Mouse (Mus musculus) urinary bladder, postnatal 14 days (tissue): ENCODE measurements around the gene Klf7.
A peak's percentile ranks its signal among the peaks of the same experiment; 100 is the strongest.
"Not testable (repeated sequence)": the region's sequence is repeated elsewhere in the genome, so short reads cannot be mapped to it uniquely, and the experiment has no call there.

ENCODE experiments used
- DNase-seq: peaks from one replicate; pipeline ENCODE4 v3.0.0; 2021; ENCODE audit warnings: low spot score

The Klf7 gene

DNA sequence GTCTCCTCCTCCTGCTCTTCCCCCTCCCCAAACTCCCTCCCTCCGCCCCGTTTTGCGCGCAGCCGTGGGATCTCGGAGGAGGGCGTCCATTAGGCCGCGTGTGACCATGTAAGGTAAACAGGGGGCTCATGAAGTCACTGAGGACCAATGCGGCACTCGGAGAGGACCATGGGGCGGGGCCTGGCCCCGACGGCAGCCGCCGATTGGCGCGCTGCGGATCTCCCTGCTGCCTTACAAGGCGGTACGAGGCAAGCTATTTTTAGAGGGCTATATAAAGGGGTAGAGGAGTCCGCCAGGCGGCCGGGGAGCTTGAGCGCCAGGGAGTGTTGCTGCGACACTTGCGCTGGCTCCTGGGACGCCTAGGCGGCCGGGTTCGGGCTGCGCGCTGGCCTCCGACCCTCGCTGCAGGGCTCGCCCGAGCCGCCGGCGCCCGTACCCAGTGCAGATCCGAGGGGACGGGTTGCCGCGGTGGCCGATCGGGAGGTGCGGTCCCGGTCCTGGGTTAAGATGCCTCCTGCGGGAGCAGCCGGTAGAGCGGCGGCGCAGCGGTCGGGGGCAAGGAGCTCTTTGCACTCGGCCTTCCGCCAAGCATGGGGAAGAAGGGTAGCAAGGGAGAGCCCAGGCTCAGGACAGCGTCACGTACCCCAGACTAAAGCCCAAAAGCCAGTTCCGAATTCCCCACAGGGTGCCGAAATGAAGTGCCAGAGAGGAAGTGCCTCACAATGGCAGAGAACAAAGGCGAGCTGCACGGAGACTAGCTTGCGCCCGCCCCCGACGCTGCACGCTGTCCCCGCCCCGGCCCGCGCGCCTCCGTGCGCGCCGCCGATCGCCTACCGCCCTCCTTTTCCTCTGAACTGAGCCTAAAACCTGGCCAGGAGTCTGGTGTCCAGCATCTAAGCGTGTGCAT is at the start of gene Klf7:
TSS of gene Klf7 (minus strand) at position 724 of the 907 bp plus-strand sequence.
- DNase-seq = peak; percentile 97

DNA sequence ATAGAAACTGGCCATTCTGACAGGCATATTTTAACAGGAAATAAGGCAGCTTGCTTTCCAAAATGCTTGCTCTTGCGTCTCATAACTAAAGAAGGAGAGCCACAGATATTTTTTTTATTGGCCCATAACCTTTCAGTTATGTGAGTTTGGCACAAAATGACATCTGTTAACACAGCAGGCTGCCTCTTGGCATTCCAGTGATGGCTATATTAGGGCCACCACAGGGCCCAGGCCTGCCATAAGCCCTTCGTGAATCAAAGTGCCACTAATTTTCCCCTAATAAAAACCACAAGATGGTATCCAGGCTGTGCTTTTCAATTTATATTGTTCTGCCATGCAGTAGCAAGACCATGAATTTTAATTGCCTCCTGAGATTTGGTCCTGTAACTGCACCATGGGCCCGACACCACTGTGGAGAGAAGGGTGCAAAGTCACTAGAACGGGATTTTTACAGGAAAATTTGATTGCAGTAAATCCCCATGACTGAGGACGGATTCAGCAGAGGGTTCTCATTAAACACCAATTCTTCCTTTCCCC is 42.5 kb upstream of the Klf7 start:
- no peak for DNase-seq

DNA sequence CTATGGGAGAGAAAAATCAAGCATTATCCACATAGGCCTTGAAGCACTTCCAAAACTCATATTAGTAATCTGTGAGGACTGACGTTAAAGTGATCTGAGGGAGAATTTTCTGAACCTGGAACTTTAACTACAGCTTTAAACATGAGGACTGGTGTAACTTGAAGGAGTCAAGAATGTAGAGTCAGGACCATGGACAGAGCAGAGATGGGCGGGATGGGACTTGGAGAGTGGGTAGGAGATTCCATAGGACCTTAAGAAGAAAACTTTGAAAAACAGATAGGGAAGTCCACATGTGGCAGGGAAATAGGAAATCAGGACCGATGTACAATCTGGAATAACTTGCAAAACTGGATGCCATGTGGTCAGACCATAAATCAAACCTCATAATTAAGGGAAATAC is 36.7 kb upstream of the Klf7 start:
- DNase-seq = peak; percentile 9

DNA sequence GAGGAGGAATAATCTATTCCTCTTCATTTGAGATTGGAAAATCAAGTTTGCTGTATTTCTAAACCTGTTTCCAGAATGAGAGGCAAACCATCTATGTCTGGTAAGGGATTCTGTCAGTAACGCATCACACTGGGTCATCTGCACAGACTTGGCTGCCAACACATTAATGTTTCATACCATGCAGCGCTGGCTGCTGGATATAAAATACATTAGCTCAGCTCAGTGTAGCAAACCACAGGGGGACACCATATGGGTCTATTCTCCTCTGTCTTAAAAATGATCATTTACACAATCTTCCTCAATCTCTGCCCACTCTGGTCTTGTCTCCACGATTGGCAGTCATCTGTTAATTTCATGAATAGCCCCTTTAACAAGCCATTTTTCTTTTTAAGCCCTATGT is 27.1 kb upstream of the Klf7 start:
- DNase-seq = no peak

DNA sequence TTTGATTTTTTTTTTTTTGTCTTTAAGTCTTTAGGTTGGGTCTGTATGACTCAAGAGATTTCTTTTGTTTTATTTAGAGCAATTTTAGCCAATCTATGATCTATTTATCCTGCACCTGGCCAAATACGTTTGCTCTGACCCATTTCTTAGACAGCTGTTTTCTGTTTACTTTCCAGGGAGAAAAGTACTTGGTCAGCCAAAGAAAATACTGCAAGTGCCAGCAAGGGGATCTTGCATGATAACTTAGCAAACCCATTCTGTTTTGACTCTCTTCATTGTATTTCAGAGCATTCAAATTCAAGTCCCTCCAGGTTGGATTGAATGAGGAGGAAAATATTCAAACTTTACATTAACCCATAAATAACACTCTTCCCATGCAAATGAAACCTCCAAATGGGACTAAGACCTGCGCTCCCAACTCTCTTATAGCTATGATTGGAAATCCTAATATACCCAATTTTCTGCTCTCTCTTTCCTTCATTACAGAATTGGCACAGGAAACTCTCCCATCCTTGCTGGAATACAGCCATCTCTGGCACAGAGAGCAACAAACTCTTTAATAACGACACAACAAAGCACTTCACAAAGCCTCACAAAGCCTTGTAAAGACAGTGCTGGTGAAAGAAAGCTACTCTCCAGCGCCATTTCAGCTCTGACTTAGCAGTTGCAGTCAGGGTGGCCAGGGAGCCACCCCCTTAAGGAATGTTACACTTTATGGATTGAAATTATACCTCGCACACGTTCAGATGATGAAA is 20.8 kb upstream of the Klf7 start:
- DNase-seq = no peak

DNA sequence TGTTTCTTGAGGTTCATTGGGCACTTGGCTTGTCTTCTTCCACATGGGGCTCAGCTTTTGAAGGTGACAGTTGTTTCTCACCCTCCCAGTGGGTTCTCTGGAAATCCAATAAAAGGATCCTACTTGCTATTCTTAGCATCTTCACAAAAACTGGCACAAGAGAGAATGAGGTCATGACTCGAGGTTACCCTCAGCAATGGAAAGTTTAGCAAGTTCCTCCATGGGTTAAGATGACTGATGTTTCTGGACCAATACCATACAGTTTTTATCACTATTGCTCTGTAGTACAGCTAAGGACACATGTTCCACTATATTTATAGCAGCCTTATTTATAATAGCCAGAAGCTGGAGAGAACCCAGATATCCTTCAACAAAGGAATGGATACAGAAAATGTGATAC is 12.4 kb upstream of the Klf7 start:
- DNase-seq = no peak

DNA sequence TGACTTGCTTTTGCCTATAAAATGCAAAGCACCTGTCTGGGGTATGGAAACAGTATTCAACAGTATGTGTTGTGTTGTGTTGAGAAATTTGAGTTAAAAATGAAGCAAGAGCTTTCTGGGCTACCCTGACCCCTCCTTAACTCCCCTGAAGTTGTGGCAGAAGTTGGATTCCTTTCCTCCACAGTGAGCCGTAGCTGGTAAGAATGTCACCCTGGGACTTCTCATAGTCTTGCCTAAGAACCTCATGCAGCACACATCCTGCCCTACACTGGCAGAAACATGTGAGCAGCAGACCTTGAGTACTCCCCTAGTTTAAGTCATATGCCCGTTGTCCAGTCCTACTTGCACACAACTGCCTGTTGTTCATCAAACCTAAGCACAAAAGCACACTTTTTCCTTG is 4.7 kb upstream of the Klf7 start:
- no peak for DNase-seq

DNA sequence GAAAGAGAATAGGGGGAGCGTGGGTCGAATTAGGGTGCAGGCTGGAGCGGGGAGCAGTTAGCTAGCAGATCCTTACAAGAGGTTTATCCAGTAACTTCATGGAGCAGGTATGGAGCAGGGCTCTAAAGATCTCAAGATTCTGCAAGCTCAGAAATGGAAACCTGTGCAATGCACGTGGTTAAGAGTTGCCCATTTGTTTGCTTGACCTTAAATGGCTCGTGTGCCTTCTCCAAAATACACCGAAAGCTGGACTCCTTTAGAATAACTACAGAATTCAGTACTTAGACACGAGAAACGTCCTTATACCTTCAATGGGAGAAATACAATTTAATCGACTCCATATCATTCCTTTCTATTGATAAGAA is 366 bp upstream of the Klf7 start:
- DNase-seq = no peak

DNA sequence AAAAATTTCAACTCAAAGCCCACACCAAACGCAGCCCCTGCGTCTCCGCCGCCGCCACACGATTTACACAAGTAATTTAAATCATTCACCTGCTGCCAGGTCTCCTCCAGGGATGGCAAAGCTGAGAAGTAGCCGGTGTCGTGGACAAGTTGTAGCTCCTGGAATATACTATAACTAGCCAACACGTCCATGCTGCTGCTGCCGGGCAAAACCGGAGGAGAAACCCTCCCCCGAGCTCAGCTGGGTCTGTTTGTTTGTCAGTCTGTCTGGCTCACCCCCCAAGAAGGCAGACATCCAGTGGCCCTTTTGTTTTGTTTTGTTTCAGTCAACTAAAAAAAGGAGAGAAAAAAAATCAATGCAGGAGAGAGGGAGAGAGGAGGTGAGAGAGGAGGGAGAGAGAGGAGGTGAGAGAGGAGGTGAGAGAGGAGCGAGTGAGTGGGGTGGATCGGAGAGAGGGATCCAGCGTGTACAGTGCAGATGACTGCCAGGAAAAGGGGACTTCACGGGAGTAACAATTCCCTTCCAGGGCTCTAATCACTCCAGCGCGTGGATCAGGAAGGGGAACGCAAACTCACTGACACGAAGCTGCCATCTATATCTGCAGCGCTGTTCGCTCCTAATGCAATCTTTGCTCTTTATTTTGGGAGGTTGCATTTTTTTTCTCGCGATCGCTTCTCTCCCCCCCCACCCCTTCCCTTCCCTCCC is 1.1 kb downstream of the Klf7 start:
- DNase-seq = peak; percentile 49

DNA sequence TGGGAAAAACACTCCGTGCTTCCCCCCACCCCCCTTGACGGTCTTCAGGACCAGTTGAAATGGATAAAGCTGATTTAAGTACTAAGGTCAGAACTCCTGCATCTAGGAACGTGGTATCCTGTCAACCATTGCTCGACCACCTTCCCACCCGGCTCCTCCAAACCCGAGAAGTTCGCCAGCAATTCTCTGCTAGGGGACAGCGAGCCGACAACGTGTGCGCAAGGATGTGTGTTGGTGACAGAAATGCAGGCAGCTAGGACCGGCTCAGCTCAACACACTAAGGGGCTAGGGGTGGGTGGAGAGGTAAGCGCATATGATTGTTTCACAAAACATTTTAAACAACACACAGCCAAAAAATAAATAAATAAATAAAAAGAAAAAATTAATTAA is 1.7 kb downstream of the Klf7 start:
- no peak for DNase-seq

DNA sequence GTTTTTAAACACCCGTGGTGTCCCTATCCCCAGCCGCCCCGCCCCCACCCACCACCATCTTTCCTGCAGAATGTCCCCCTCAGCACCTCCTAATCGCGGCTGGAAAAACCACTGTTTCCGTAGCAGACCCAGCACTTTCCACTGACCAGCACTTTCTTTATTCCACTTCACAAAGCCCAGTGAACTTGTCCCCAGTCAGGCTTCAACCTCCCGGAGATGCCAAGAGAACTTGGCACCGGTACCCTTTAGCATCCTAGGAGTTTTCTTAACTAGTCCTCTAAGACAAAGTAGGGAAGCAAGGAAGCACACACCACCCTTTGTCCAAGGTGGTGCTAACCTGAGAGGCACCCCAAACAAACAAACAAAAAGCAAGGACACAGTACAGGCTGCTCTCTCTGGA is 2.2 kb downstream of the Klf7 start:
- DNase-seq = peak; percentile 26

DNA sequence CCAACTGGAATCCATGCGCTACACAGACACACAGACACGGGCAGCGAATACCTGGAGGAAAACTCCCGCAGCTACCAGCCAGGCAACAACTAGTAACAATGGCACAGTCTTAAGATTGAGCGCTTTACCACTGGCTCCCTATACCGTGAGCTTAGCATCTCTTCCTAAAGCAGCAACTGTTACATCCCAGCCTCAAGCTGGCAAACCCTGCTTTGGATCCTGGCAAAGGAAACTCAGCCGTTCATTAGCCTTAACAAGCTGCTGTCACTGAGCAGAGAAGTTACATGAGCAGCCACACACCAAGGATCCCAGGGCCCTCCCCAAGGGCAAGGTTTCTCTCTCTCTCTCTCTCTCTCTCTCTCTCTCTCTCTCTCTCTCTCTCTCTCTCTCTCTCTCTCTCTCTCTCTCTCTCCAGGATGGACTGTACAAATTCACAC is 2.7 kb downstream of the Klf7 start:
- DNase-seq = no peak

DNA sequence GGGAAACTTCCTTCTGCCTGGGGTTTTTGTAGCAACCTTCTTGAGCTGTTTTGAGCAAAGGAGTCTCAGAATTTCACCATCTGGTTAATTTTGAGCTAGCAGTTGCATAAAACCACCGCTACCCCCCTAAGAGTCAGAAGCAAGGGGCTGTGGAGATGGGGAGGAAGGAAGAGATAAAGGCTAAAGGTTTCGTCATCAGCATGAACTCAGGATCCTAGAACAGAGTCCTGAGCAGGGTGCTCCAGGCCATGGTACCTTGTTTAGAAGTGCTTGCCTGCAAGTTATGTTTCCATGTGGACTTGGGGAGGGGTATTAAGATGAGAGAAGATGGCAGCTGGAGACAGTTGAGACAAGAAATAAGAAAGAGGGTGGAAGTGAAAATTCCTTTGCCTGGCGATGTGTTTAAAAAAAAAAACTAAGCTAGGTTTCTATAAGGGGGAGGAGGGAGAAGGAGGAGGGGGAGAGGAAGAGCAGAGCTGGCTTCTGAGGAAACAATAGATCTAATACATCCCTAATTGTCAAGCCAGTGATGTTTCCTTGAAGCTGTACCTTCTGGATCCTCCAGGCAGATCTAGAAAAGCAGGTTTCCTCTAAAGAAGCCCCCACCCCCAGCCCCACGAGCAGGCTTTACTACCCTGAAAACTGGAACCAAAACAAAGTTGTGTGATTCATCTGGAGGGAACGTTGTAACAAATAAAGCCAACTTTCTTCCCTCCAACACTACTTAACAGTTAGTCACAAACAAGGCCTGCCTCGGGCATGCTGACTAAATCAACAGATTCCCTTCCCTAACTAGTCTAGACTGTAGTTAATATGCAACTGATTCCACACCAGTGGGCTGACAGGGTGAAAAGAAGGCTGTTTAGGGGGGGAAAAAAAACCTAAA is 3.6 kb downstream of the Klf7 start:
- peak; percentile 69 for DNase-seq

DNA sequence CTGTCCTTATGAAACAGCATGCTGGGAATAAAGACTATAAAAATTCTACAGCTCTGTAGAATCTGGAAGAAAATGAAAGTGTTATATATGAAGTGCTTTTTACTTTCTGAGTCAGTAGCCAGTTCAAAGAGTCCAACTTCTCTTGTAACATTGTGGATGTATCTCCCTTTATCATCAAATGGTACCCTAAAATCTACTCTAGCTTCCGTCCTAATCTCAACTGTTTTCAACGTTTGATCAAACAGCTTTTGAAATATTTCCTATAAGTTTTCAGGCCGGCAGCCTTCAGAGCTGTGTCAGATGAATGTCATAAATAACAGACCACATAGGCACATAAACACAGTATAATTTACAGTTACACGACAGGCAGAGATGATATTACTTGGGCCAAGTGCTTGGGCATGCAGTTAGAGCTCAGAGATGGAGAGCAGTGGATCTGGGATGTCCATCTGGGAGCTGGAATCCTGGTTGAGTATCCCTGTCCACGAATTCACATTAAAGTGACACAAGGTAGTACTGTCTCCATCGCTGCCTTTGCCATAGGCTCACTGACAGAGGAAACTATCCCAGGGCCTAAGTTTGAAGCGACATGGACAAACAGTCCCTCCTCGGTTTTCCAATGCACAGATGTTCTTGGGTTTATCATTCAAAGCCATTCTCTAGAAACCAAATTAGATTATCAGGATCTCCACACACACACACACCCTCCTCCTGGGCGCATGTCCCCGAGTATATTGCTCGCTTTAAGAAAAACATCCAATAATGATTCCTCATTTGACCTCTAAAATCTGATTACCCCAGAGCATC is 4.4 kb downstream of the Klf7 start:
- no peak for DNase-seq

DNA sequence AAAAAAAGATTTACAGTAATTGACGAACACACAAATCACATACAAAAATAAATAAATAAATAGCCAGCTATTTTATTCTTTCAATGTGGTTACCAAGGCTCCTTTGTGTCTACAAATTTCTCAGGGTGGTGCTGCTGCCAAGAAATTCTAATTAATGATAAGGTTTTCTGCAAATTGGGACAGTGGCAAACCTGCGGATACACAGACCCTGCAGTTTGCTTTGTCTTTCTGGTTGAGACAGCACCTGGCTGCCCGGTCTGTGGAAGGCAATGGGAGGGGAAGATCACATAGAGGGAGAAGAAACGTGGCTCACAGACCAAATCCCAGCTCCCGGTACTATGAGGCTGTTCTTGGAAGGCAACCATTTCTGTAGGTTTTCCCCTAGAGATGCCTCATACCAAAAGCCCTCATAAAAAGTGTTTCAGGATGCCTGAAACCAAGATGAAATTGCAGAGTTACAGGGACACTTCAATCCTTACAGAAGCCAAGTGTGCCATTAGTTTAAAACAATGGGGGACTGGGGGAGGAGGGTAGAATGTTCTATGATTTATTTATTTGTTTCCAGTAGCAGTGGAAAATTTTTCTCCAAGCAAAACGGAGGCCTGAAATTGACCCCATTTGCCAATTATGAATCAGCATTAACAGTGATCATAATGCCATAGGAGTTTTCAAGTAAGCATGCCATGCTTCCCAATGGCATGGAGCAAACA is 5.2 kb downstream of the Klf7 start:
- no peak for DNase-seq

DNA sequence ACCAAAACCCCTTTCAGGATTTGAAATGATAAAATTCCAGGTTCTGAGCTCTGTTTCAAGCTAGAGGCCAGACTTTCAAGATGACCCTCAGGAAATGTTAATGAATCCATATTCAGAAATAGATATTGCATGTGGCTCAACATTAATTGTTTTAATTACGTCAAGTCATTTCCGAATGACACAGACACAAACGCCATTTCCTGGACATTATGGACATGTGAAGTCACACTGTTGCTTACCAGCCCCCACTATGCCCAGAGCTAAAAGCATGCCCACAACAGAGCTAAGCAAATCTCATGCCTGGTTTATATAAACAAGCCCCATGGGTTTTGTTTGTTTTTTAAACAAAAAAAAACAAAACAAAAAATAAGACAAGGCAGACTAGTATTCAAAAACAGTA is 7.5 kb downstream of the Klf7 start:
- no peak for DNase-seq

DNA sequence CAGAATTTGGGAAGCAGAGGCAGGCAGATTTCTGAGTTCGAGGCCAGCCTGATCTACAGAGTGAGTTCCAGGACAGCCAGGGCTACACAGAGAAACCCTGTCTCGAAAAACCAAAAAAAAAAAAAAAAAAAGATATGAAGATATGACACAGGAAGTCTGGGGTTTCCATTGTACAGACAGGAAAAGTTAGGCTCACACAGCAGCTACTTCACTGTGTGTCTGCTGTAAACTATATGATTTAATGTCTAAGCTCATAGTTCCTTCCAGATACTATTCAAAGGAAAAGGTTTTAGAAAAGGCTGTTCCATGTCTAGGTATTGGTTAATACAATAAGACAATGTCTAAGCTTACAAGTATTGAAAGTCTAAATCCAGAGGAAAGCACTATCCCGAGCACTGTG is 13.4 kb downstream of the Klf7 start:
- not testable (repeated sequence) for DNase-seq

DNA sequence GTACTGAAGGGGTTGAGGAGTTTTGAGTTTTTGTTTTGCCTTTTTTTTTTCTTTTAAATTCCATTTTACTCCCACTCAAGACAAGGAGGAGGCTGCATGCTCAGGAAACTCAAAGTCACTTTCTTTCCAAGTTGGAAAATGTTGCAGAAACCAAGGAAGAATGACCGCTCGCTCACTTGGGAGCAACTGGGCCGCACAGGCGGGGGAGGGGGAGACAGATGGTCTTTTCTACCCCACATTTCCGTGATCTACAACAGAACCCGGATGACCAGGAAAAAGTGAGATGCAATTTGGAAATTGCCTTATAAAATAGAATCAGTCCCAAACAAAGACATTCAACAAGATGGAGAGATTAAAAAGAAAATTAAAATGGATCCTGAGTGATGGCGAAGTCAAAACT is 14.6 kb downstream of the Klf7 start:
- DNase-seq = no peak

DNA sequence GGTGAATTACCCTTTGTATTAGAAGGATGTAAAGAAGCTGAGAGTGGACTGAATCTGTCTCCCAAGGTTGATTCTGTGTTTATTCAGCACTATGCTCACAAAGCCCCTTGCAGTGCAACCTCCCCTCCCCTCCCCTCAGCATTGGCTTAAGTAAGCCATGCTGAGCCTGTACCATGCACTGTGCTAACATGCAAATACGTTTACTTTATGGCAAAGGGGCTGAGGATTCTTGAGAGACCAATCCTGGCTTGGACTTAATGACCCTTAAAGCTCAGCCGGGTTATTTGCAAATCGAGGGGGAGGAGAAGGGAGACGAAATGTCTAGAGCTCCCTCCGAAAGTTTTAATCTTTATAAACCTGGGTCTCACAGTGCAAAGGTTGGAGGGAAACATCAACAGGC is 16.0 kb downstream of the Klf7 start:
- no peak for DNase-seq

DNA sequence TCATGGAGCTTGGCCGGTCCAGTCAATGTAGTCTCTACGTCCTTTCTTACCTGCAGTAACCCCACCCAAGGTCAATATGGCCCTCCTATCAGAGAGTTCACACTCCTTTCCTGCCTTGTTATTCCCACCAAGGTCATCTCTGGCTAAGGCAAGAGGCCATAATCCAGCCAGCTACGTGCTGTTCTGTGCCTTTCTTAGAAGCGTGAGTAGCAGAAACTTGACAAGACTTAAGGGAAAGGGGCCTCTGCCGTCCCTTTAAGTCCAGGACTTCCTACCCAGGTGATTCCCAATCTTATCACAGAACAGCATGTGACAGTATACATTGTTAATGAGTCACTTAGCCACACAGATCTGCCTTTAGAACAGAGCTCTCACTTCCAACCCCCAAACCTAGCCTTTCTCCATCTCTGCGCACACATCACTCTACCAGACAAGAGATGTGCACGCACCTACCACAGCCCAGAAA is 16.9 kb downstream of the Klf7 start:
- DNase-seq = no peak
